ENCODE assay signal across 8 mouse cellular contexts in genomic region chr9:37551751-37552531, GRCm38 (mm10). TPM values are rescaled to one million over a fixed set of nuclear protein-coding genes. Genes with fewer than 3 reads are reported as not detected.
DNase-seq lines count a peak whose midpoint lies in the region; ATAC-seq lines count a peak whose summit lies in the region.

No protein-coding gene starts in this region.

- no peaks in the 10 kb centered on the region for H3K9me3 ChIP-seq in forebrain, embryonic 12.5 days
- H3K9me3 ChIP-seq in liver, embryonic 12.5 days (replicated peaks): no peaks in the 10 kb centered on the region
- H3K9me3 ChIP-seq in stomach, embryonic 15.5 days: no peaks in the 10 kb centered on the region

- peak overlapping the region; percentile 89 for H3K4me2 ChIP-seq in forebrain, embryonic 12.5 days
- H3K4me2 ChIP-seq in liver, embryonic 12.5 days: peak overlapping the region; percentile 89
- peak overlapping the region; percentile 84 for H3K4me2 ChIP-seq in stomach, embryonic 15.5 days

- no peak overlapping the region for H3K27ac ChIP-seq in forebrain, embryonic 12.5 days
- no peak overlapping the region for H3K27ac ChIP-seq in liver, embryonic 12.5 days
- H3K27ac ChIP-seq in stomach, embryonic 15.5 days: no peak overlapping the region

- H3K9ac ChIP-seq in forebrain, embryonic 12.5 days: peak overlapping the region; percentile 48
- peak overlapping the region; percentile 60 for H3K9ac ChIP-seq in liver, embryonic 12.5 days
- H3K9ac ChIP-seq in stomach, embryonic 15.5 days: no peak overlapping the region

- 3% methylated on average over 23 of the region's 23 CpGs for WGBS in forebrain, embryonic 12.5 days
- whole genome bisulfite sequencing in liver, embryonic 12.5 days (ENCODE audit: insufficient replicate concordance): 4% methylated on average over 23 of the region's 23 CpGs
- WGBS in stomach, embryonic 15.5 days: 3% methylated on average over 23 of the region's 23 CpGs

- H3K27me3 ChIP-seq in forebrain, embryonic 12.5 days: peaks cover 85% of the 10 kb centered on the region
- H3K27me3 ChIP-seq in liver, embryonic 12.5 days (replicated peaks): peaks cover 47% of the 10 kb centered on the region
- peaks cover 26% of the 10 kb centered on the region for H3K27me3 ChIP-seq in stomach, embryonic 15.5 days (replicated peaks)

- H3K36me3 ChIP-seq in forebrain, embryonic 12.5 days (replicated peaks): no peaks in the 10 kb centered on the region
- H3K36me3 ChIP-seq in liver, embryonic 12.5 days: no peaks in the 10 kb centered on the region
- no peaks in the 10 kb centered on the region for H3K36me3 ChIP-seq in stomach, embryonic 15.5 days

- peaks cover 23% of the 10 kb centered on the region for H3K4me1 ChIP-seq in forebrain, embryonic 12.5 days
- peaks cover 46% of the 10 kb centered on the region for H3K4me1 ChIP-seq in liver, embryonic 12.5 days
- H3K4me1 ChIP-seq in stomach, embryonic 15.5 days: peaks cover 9% of the 10 kb centered on the region

- no peak for DNase-seq in frontal cortex, postnatal 25 days (ENCODE audit: low spot score in 2 of 2)
- peak; percentile 73 for DNase-seq in 416B (ENCODE audit: low read depth)
- DNase-seq in adrenal gland, adult (ENCODE audit: inconsistent age in 2 of 2, low spot score in 1 of 2): no peak
- no peak for DNase-seq in urinary bladder, adult 2 months (ENCODE audit: low spot score)

- ATAC-seq in frontal cortex, adult (ENCODE audit: low TSS enrichment): peak; percentile 18
- ATAC-seq in forebrain, embryonic 12.5 days (ENCODE audit: low FRiP score): no peak
- ATAC-seq in liver, embryonic 12.5 days: no peak
- no peak for ATAC-seq in stomach, embryonic 15.5 days (ENCODE audit: insufficient read depth, low FRiP score, low read depth)

- H3K4me3 ChIP-seq in forebrain, embryonic 12.5 days (replicated peaks): peak overlapping the region; percentile 41
- H3K4me3 ChIP-seq in liver, embryonic 12.5 days: peak overlapping the region; percentile 58
- peak overlapping the region; percentile 37 for H3K4me3 ChIP-seq in stomach, embryonic 15.5 days (replicated peaks)

RNA-seq across cellular contexts. Expression of gene Nrgn, which starts 0.8 kb away (rescaled TPM):
- 3.8 and 4.2 TPM in 2 replicates for polyA plus RNA-seq in forebrain, embryonic 12.5 days (2016; fragmentation: Nextera tagmentation; extraction: Ambion mirVana)
- 20.6 and 23.4 TPM in 2 replicates for polyA plus RNA-seq in liver, embryonic 12.5 days (2016; fragmentation: Nextera tagmentation; extraction: Ambion mirVana)
- polyA plus RNA-seq in stomach, embryonic 15.5 days (2015; fragmentation: Nextera tagmentation; extraction: Ambion mirVana): 6.6 and 6.9 TPM in 2 replicates
- 1.8 and 1.9 TPM in 2 replicates for polyA plus RNA-seq in urinary bladder, adult 2 months (2012; rRNA removed)

RNA-seq across cellular contexts. Expression of gene Siae, which starts 3.6 kb away (rescaled TPM):
- polyA plus RNA-seq in forebrain, embryonic 12.5 days (2016; fragmentation: Nextera tagmentation; extraction: Ambion mirVana): 7.3 and 7.4 TPM in 2 replicates
- 5.6 and 5.7 TPM in 2 replicates for polyA plus RNA-seq in liver, embryonic 12.5 days (2016; fragmentation: Nextera tagmentation; extraction: Ambion mirVana)
- 11.1 and 12.5 TPM in 2 replicates for polyA plus RNA-seq in stomach, embryonic 15.5 days (2015; fragmentation: Nextera tagmentation; extraction: Ambion mirVana)
- polyA plus RNA-seq in urinary bladder, adult 2 months (2012; rRNA removed): 16.6 and 17.1 TPM in 2 replicates

RNA-seq across cellular contexts. Expression of gene Vsig2, which starts 12.9 kb away (rescaled TPM):
- 0.32 and 0.82 TPM in 2 replicates for polyA plus RNA-seq in forebrain, embryonic 12.5 days (2016; fragmentation: Nextera tagmentation; extraction: Ambion mirVana)
- polyA plus RNA-seq in liver, embryonic 12.5 days (2016; fragmentation: Nextera tagmentation; extraction: Ambion mirVana): 0.29 and 0.76 TPM in 2 replicates
- polyA plus RNA-seq in stomach, embryonic 15.5 days (2015; fragmentation: Nextera tagmentation; extraction: Ambion mirVana): 47.6 and 57.6 TPM in 2 replicates
- polyA plus RNA-seq in urinary bladder, adult 2 months (2012; rRNA removed): 151 and 161 TPM in 2 replicates

RNA-seq across cellular contexts. Expression of gene Esam, which starts 24.1 kb away (rescaled TPM):
- 23.2 and 24.3 TPM in 2 replicates for polyA plus RNA-seq in forebrain, embryonic 12.5 days (2016; fragmentation: Nextera tagmentation; extraction: Ambion mirVana)
- polyA plus RNA-seq in liver, embryonic 12.5 days (2016; fragmentation: Nextera tagmentation; extraction: Ambion mirVana): 22.0 and 22.8 TPM in 2 replicates
- 55.3 and 56.1 TPM in 2 replicates for polyA plus RNA-seq in stomach, embryonic 15.5 days (2015; fragmentation: Nextera tagmentation; extraction: Ambion mirVana)
- 56.0 and 57.2 TPM in 2 replicates for polyA plus RNA-seq in urinary bladder, adult 2 months (2012; rRNA removed)

Comparison
In these comparisons a context has a peak if more than half of its experiments do, and no peak if none do; other contexts are left out.
1. RNA of gene Vsig2, which starts 12.9 kb away (polyA plus RNA-seq): 151 to 161 TPM in urinary bladder, adult 2 months and 47.6 to 57.6 TPM in stomach, embryonic 15.5 days; 0.32 to 0.82 TPM in forebrain, embryonic 12.5 days and 0.29 to 0.76 TPM in liver, embryonic 12.5 days; every median in the first group is over 10 times any median in the second.
2. Peak in every context shown above with its lines, with median percentiles within 50 percentile points of each other: H3K4me2 ChIP-seq and H3K4me3 ChIP-seq.